Mouse (Mus musculus) megakaryocyte, embryonic 14.5 days (primary cell): ENCODE results near the gene Actbl2.

Source experiments
- FLI1 ChIP-seq: IDR thresholded peaks from 2 replicates; pipeline ENCODE4 v1.6.1; 2012; ENCODE audit warnings: low read length, inconsistent platforms, mixed read lengths
- GATA1 ChIP-seq: IDR thresholded peaks from 3 replicates; pipeline ENCODE4 v1.6.1; 2012; ENCODE audit warnings: mixed read lengths, low read length, inconsistent platforms, borderline replicate concordance

GRCm38 (mm10) chr13:111266855-111267254, 12.0 kb downstream of the Actbl2 start:
- no peak for TF ChIP-seq GATA1
- TF ChIP-seq FLI1: no peak
